Mouse (Mus musculus): ENCODE data around the gene Gm20388.

DNA sequence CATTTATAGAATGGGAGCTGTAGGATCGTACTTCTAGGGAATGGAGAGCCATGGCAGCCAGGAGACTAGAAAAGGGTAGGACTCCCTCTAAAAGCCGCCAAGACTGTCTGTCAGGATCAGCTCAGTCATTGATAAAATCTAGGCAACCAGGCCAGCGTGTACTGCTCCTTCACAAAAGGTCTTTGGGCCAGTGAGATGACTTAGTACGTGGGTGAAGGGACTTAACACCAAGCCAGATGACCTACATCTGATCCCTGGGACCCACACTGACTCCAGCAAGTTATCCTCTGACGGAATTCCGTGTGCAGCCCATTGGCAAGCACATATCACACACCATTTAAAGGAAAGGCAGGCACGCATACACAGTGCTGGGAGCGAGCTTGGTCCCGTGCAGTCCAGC, 96.5 kb downstream of the Gm20388 start:
- TF ChIP-seq CTCF (IDR thresholded peaks at IDR 0.05; ENCODE audit: low read depth) (no peak), EP300 (IDR thresholded peaks at IDR 0.05; ENCODE audit: low read depth) (no peak)

Data from liver, embryonic 14.5 days (tissue).